Mouse (Mus musculus) liver, adult 2 months (tissue): ENCODE data around the gene Ccdc162.

Experiments used
- CTCF ChIP-seq: fragments of 200-500 bp; IDR thresholded peaks from 2 replicates; pipeline ENCODE4 v1.5.1; 2011; ENCODE audit warnings: low read depth, low read length, control low read depth
- POLR2A ChIP-seq: fragments of 200-500 bp; IDR thresholded peaks from 2 replicates; pipeline ENCODE4 v1.6.1; 2011; ENCODE audit warnings: low read length, control low read depth; ENCODE audit not compliant: insufficient read depth; ENCODE audit errors: extremely low read depth

DNA sequence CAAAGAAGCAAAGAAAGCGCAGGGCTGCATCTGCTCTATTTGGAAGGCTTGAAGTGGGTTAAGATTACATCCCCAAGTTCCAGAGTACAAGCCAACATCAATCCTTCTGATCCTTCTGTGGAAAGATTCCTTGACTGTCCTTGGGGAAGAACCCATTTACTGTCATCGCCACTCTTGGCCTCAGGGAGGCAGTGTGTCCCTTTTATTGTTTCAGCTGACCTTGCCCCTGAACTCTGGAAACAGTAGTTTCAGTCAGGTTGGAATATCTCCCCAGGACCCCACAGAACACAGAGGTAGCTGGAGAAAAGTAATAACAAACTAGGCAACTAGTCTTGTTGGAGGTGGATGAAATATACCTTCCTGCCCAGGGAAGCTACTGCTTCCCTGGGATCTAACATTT lies 207.3 kb downstream of the Ccdc162 start:
- peak; percentile 61; the same call in 1 of the 2 replicates for TF ChIP-seq CTCF
- TF ChIP-seq POLR2A: no peak
